Mouse (Mus musculus) heart, postnatal 0 days (tissue): ENCODE data around the gene Aga. TPM values are rescaled to one million over a fixed set of nuclear protein-coding genes. Genes with fewer than 3 reads are reported as not detected.
A peak's percentile ranks its signal among the peaks of the same experiment; 100 is the strongest.
"Not testable (repeated sequence)": the region's sequence is repeated elsewhere in the genome, so short reads cannot be mapped to it uniquely, and the experiment has no call there.

Experiments
- ATAC-seq: fragments of 200-750 bp; cut with Nextera tagmentation; 2 replicates; pipeline ENCODE4 v1.8.0; 2017; ENCODE audit warnings: low read depth, moderate number of reproducible peaks, moderate library complexity; ENCODE audit not compliant: insufficient read depth
- DNase-seq: peaks from one replicate; pipeline ENCODE4 v3.0.0-alpha.2; 2016; ENCODE audit warnings: low spot score
- H3K27ac ChIP-seq: fragments of 300-500 bp; sonication (generic); 2 replicates; pipeline ENCODE4 v1.5.1; 2014; ENCODE audit warnings: low read depth, mild to moderate bottlenecking
- H3K27me3 ChIP-seq: fragments of 300-500 bp; sonication (generic); 2 replicates; pipeline ENCODE4 v1.6.1; 2014; ENCODE audit warnings: low read length, mixed read lengths; ENCODE audit not compliant: control insufficient read depth, insufficient read depth
- H3K36me3 ChIP-seq: fragments of 300-500 bp; sonication (generic); replicated peaks from 2 replicates; pipeline ENCODE4 v1.6.1; 2014; ENCODE audit warnings: low read length, mixed read lengths; ENCODE audit not compliant: control insufficient read depth, insufficient read depth
- H3K4me1 ChIP-seq: fragments of 300-500 bp; sonication (generic); 2 replicates; pipeline ENCODE4 v1.6.1; 2014; ENCODE audit warnings: antibody characterized with exemption; ENCODE audit not compliant: control insufficient read depth, insufficient read depth
- H3K4me2 ChIP-seq: fragments of 300-500 bp; sonication (generic); 2 replicates; pipeline ENCODE4 v1.6.1; 2014; ENCODE audit warnings: low read depth, mild to moderate bottlenecking, low read length, moderate library complexity
- H3K4me3 ChIP-seq: fragments of 300-500 bp; sonication (generic); 2 replicates; pipeline ENCODE4 v1.5.1; 2014; ENCODE audit warnings: low read depth, low read length
- H3K9ac ChIP-seq: fragments of 300-500 bp; sonication (generic); replicated peaks from 2 replicates; pipeline ENCODE4 v1.6.1; 2014; ENCODE audit warnings: low read depth, low read length, mixed read lengths
- H3K9me3 ChIP-seq: fragments of 300-500 bp; sonication (generic); replicated peaks from 2 replicates; pipeline ENCODE4 v1.6.1; 2016; ENCODE audit warnings: low read length; ENCODE audit not compliant: control insufficient read depth
- CTCF ChIP-seq: IDR thresholded peaks from 2 replicates; pipeline ENCODE4 v1.5.1; 2016; ENCODE audit warnings: antibody characterized with exemption, control low read depth, low read depth
- EP300 ChIP-seq: IDR thresholded peaks from 2 replicates; pipeline ENCODE4 v1.6.1; 2016; ENCODE audit warnings: antibody characterized with exemption, low read depth
- WGBS: fragments of 180-500 bp; shearing (Covaris S2); extraction: QIAGEN DNeasy Blood & Tissue Kit; methylation state at CpG from one replicate; pipeline ENCODE4 v1.1.7; 2014; 5-methylcytosine and 5-hydroxymethylcytosine counted together
- polyA plus RNA-seq: library from polyadenylated mRNA; unstranded; fragments of >200 nt; fragmentation: Nextera tagmentation; extraction: Ambion mirVana; gene quantifications from 2 replicates; pipeline ENCODE4 v1.2.1, GENCODE M21; 2015
- total RNA-seq: library from RNA; depleted of rRNA; stranded (reverse); fragments of >200 nt; gene quantifications from 2 replicates; pipeline ENCODE4 v1.2.3, GENCODE M21; 2014; ENCODE audit warnings: low replicate concordance; rRNA removed

Gene Aga
- total RNA-seq (5.9 and 16.9 TPM in 2 replicates), polyA plus RNA-seq (38.4 and 40.0 TPM in 2 replicates)

DNA sequence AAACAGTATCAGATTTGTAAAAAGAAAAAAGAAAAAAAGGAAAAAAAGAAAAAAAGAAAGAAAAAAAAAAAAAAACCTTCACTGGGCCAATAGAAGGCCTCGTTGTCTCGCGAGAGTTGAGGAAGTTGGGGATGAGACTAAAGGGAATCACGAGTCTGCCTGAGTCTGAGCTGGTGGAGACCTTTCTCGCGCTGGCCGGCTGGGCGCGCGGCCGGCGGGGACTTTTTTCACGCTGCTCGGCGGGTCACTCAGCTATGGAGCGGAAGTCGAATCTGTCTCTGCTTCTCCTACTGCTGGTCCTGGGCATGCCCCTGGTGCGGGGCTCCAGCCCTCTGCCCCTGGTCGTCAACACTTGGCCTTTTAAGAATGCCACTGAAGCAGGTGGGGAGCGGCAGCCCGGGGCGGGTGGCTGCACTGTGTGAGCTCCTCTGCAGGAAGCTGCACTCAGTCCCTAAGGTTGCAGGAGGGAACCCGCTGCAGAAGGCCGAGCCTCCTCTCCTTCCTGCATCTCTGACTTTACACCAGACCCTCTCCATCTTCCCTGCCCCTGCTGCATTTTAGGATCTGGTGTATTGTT is at the start of gene Aga:
TSS of gene Aga (plus strand) at position 177 of the 577 bp plus-strand sequence.
- ATAC-seq (peak; percentile 99), DNase-seq (peak; percentile 95)
- H3K4me3 ChIP-seq = peak within 1 kb of the TSS; percentile 67
- H3K27ac ChIP-seq = peak within 1 kb of the TSS; percentile 92
- peak within 1 kb of the TSS; percentile 89 for H3K9ac ChIP-seq
- 2% methylated on average over 24 of the region's 24 CpGs for WGBS
- H3K27me3 ChIP-seq = no peaks in the 10 kb centered on the region
- peaks cover 18% of the 10 kb centered on the region for H3K36me3 ChIP-seq
- TF ChIP-seq EP300 (peak; percentile 76), CTCF (no peak)
- no peaks in the 10 kb centered on the region for H3K9me3 ChIP-seq
- peak within 1 kb of the TSS; percentile 67 for H3K4me2 ChIP-seq
- H3K4me1 ChIP-seq = no peaks in the 10 kb centered on the region

DNA sequence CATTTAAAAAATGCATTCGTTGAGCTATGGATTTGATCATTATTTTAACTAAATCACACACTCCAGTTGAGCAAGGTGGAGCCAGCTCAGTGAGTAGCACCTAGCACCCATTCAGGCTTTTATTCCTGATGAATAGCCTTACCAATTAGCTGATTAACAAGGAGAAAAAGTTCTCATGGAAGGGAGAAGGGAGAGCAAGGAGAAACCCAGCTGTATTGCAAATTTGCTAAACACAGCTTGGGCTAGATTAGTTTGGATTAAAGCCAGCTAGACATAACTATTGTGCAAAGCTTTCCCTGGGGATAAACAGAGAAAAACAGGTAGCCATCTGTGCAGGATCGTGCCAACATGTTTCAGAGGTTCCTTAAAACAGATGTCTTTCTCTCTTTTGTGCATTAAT is 22.5 kb upstream of the Aga start:
- Histone ChIP-seq H3K27ac (no peak overlapping the region), H3K4me1 (no peaks in the 10 kb centered on the region), H3K4me3 (no peak overlapping the region), H3K9me3 (no peaks in the 10 kb centered on the region), H3K4me2 (no peak overlapping the region), H3K27me3 (no peaks in the 10 kb centered on the region), H3K36me3 (no peaks in the 10 kb centered on the region), H3K9ac (no peak overlapping the region)
- 42% methylated on average over 2 of the region's 2 CpGs for WGBS
- no peak for TF ChIP-seq EP300
- no peak for TF ChIP-seq CTCF
- DNase-seq = no peak
- no peak for ATAC-seq

DNA sequence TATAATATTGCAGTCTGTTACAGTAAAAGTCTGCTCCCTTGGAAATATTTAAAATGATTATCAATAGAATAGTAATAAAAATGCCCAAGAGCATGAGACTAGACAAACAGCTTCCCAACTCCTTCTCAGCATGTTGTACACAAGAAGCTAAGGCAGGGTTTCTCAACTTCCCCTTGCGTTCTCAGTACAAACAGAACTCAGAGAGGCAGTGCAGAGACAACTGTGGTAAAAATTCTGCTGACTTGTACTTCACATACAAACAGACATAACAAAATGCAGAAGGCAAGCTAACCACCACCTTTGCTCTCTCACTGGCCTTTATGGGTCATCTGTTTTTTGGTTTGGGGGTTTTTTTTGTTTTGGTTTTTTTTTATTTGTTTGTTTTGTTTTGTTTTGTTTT is 15.3 kb upstream of the Aga start:
- H3K36me3 ChIP-seq = no peaks in the 10 kb centered on the region
- no peak for TF ChIP-seq CTCF
- TF ChIP-seq EP300 = no peak
- no peak overlapping the region for H3K4me2 ChIP-seq
- 74% methylated on average over 1 of the region's 1 CpGs for WGBS
- no peak overlapping the region for H3K4me3 ChIP-seq
- no peak for ATAC-seq
- H3K4me1 ChIP-seq = no peaks in the 10 kb centered on the region
- no peak overlapping the region for H3K9ac ChIP-seq
- H3K9me3 ChIP-seq = no peaks in the 10 kb centered on the region
- H3K27ac ChIP-seq = no peak overlapping the region
- no peaks in the 10 kb centered on the region for H3K27me3 ChIP-seq
- DNase-seq = no peak

DNA sequence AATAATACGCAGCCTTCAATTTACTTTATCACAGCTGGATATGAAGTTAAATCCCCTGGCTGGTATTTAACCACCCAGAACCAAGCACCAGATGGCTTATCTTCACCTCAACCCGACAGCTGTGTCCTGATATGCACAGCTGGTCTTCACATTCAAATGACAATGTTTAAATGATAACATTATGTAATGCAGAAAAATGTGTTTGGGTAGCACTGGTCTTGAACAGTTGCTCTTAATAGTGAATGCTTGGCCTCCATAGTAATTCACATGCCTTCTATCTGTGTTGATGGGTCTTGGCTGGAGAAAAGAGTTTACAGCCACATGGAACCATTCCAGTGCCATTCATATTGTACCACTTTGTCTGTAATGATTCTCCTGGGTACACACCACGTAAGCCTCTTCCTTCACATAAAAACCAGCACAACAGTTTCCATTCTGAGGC is 14.6 kb upstream of the Aga start:
- no peaks in the 10 kb centered on the region for H3K36me3 ChIP-seq
- WGBS = 52% methylated on average over 3 of the region's 3 CpGs
- no peak for ATAC-seq
- TF ChIP-seq EP300 = no peak
- no peak for TF ChIP-seq CTCF
- H3K9me3 ChIP-seq = no peaks in the 10 kb centered on the region
- no peaks in the 10 kb centered on the region for H3K27me3 ChIP-seq
- no peak overlapping the region for H3K27ac ChIP-seq
- H3K4me2 ChIP-seq = no peak overlapping the region
- H3K9ac ChIP-seq = no peak overlapping the region
- H3K4me1 ChIP-seq = no peaks in the 10 kb centered on the region
- no peak for DNase-seq
- H3K4me3 ChIP-seq = no peak overlapping the region

DNA sequence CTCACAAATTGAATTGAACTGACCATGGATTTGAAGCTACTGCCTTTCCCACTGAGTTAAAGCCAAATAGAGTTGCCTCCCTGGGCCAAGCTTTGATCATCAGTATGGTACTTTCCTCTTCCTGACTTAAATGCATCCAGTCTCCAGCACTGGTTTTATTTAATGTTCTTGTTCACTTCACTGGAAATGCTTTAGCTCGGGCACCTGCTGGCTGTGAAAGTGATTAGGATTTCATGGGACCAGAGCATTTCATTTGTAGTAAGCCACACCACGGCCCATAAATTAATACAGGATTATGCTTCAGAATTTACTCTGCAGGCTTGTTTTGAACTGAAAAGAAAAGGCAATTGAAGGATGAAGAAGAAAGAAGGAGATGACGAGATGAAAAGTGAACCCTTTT is 26.5 kb downstream of the Aga start:
- H3K9ac ChIP-seq, H3K27me3 ChIP-seq, H3K9me3 ChIP-seq, H3K4me2 ChIP-seq, H3K27ac ChIP-seq, ATAC-seq, H3K4me3 ChIP-seq, H3K36me3 ChIP-seq, H3K4me1 ChIP-seq, DNase-seq: not testable (repeated sequence)
- 65% methylated on average over 3 of the region's 3 CpGs for WGBS

DNA sequence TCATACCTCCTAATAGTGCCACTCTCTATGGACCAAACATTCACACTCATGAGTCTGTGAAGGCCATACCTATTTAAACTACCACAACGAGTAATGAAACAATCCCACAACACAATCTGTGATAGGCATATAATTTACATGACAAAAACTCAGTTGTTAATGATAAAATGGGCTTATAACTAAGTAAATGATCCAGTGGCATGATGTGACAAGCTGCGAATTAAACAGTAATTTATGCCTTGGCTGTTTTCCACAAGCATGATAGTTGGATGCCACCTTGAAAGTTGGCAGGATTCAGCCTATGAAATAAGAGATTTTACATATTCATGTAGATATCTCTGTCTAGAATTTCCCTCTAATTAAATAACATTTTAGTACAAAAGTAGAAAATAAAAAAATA is 28.1 kb downstream of the Aga start:
- DNase-seq = no peak
- no peak for ATAC-seq
- no peak overlapping the region for H3K27ac ChIP-seq
- H3K9ac ChIP-seq = no peak overlapping the region
- whole genome bisulfite sequencing = 73% methylated on average over 2 of the region's 2 CpGs
- no peaks in the 10 kb centered on the region for H3K4me1 ChIP-seq
- TF ChIP-seq EP300 (no peak), CTCF (no peak)
- no peak overlapping the region for H3K4me3 ChIP-seq
- no peaks in the 10 kb centered on the region for H3K9me3 ChIP-seq
- H3K4me2 ChIP-seq = no peak overlapping the region
- no peaks in the 10 kb centered on the region for H3K36me3 ChIP-seq
- no peaks in the 10 kb centered on the region for H3K27me3 ChIP-seq
